Mouse (Mus musculus) heart, embryonic 11.5 days (tissue): ENCODE results near the gene Tcf12. TPM values are rescaled to one million over a fixed set of nuclear protein-coding genes. Genes with fewer than 3 reads are reported as not detected.

Experiments
- ATAC-seq: fragments of 200-750 bp; cut with Nextera tagmentation; replicated peaks from 2 replicates; pipeline ENCODE4 v1.8.0; 2017; ENCODE audit warnings: moderate library complexity; ENCODE audit not compliant: insufficient number of reproducible peaks, low FRiP score, low TSS enrichment
- H3K27ac ChIP-seq: fragments of 300-500 bp; sonication (generic); 2 replicates; pipeline ENCODE4 v1.5.1; 2014; ENCODE audit warnings: mild to moderate bottlenecking, low read depth, low read length
- H3K27me3 ChIP-seq: fragments of 300-500 bp; sonication (generic); 2 replicates; pipeline ENCODE4 v1.6.1; 2014; ENCODE audit warnings: mild to moderate bottlenecking, low read length, mixed read lengths; ENCODE audit not compliant: control insufficient read depth, insufficient read depth
- H3K36me3 ChIP-seq: fragments of 300-500 bp; sonication (generic); 2 replicates; pipeline ENCODE4 v1.6.1; 2014; ENCODE audit warnings: mild to moderate bottlenecking, low read length, moderate library complexity, mixed read lengths; ENCODE audit not compliant: control insufficient read depth, insufficient read depth
- H3K4me1 ChIP-seq: fragments of 300-500 bp; sonication (generic); 2 replicates; pipeline ENCODE4 v1.6.1; 2014; ENCODE audit warnings: low read length; ENCODE audit not compliant: control insufficient read depth, insufficient read depth
- H3K4me2 ChIP-seq: fragments of 300-500 bp; sonication (generic); 2 replicates; pipeline ENCODE4 v1.6.1; 2014; ENCODE audit warnings: mild to moderate bottlenecking, moderate library complexity
- H3K4me3 ChIP-seq: fragments of 300-500 bp; sonication (generic); 2 replicates; pipeline ENCODE4 v1.5.1; 2014; ENCODE audit warnings: low read depth, low read length
- H3K9ac ChIP-seq: fragments of 300-500 bp; sonication (generic); 2 replicates; pipeline ENCODE4 v1.6.1; 2014; ENCODE audit warnings: mild to moderate bottlenecking, low read depth, low read length, moderate library complexity
- H3K9me3 ChIP-seq: fragments of 300-500 bp; sonication (generic); replicated peaks from 2 replicates; pipeline ENCODE4 v1.6.1; 2016; ENCODE audit warnings: low read length; ENCODE audit not compliant: control insufficient read depth
- WGBS: fragments of 180-500 bp; shearing (Covaris S2); extraction: QIAGEN DNeasy Blood & Tissue Kit; methylation state at CpG from one replicate; pipeline ENCODE4 v1.1.7; 2014; ENCODE audit not compliant: insufficient replicate concordance; 5-methylcytosine and 5-hydroxymethylcytosine counted together
- polyA plus RNA-seq: library from polyadenylated mRNA; unstranded; fragments of >200 nt; fragmentation: Nextera tagmentation; extraction: Ambion mirVana; gene quantifications from 2 replicates; pipeline ENCODE4 v1.2.1, GENCODE M21; 2014

Gene Tcf12
- polyA plus RNA-seq, 1 experiment from 2014 or later = 51.8 TPM

- H3K4me3 ChIP-seq = no peak overlapping the region
- no peak overlapping the region for H3K27ac ChIP-seq
- no peak overlapping the region for H3K4me2 ChIP-seq
- no peaks in the 10 kb centered on the region for H3K27me3 ChIP-seq
- no peak overlapping the region for H3K9ac ChIP-seq
- 87% methylated on average over 3 of the region's 3 CpGs for WGBS
- 0 out of 2 replicates have a peak, but pooled peaks cover 3% of the 10 kb centered on the region for H3K4me1 ChIP-seq
- ATAC-seq = no peak
- H3K9me3 ChIP-seq = no peaks in the 10 kb centered on the region
- peaks cover 26% of the 10 kb centered on the region for H3K36me3 ChIP-seq
These were observed 263.3 kb downstream of the Tcf12 start for GRCm38 (mm10) chr9:71848392-71848791.

- Histone ChIP-seq H3K4me1 (0 out of 2 replicates have a peak, but pooled peaks cover 3% of the 10 kb centered on the region), H3K4me3 (no peak overlapping the region), H3K9me3 (no peaks in the 10 kb centered on the region), H3K27me3 (no peaks in the 10 kb centered on the region), H3K27ac (no peak overlapping the region), H3K4me2 (no peak overlapping the region), H3K36me3 (peaks cover 25% of the 10 kb centered on the region), H3K9ac (no peak overlapping the region)
- WGBS = 92% methylated on average over 9 of the region's 9 CpGs
- no peak for ATAC-seq
These were observed 263.8 kb downstream of the Tcf12 start for GRCm38 (mm10) chr9:71847921-71848320.

- 0 out of 2 replicates have a peak, but pooled peaks cover 3% of the 10 kb centered on the region for H3K4me1 ChIP-seq
- 92% methylated on average over 5 of the region's 5 CpGs for WGBS
- H3K9me3 ChIP-seq = no peaks in the 10 kb centered on the region
- H3K4me2 ChIP-seq = no peak overlapping the region
- no peak for ATAC-seq
- peaks cover 23% of the 10 kb centered on the region for H3K36me3 ChIP-seq
- H3K4me3 ChIP-seq = no peak overlapping the region
- no peaks in the 10 kb centered on the region for H3K27me3 ChIP-seq
- H3K9ac ChIP-seq = no peak overlapping the region
- H3K27ac ChIP-seq = no peak overlapping the region
These were observed 269.8 kb downstream of the Tcf12 start for GRCm38 (mm10) chr9:71841850-71842249.

GRCm38 (mm10) chr9:71837366-71837765 is 274.3 kb downstream of the Tcf12 start:
- Histone ChIP-seq H3K27me3 (no peaks in the 10 kb centered on the region), H3K27ac (no peak overlapping the region), H3K9me3 (no peaks in the 10 kb centered on the region), H3K4me1 (no peaks in the 10 kb centered on the region), H3K4me2 (no peak overlapping the region), H3K9ac (no peak overlapping the region), H3K4me3 (no peak overlapping the region), H3K36me3 (peaks cover 6% of the 10 kb centered on the region; the same call in 1 of the 2 replicates)
- ATAC-seq = no peak
- 79% methylated on average over 5 of the region's 5 CpGs for WGBS

GRCm38 (mm10) chr9:71836366-71836765 is 275.3 kb downstream of the Tcf12 start:
- no peak overlapping the region for H3K9ac ChIP-seq
- WGBS = 91% methylated on average over 1 of the region's 1 CpGs
- no peak for ATAC-seq

GRCm38 (mm10) chr9:71835203-71835815 is 276.4 kb downstream of the Tcf12 start:
- H3K4me1 ChIP-seq = no peaks in the 10 kb centered on the region
- 32% methylated on average over 2 of the region's 2 CpGs for WGBS
- H3K4me3 ChIP-seq = no peak overlapping the region
- H3K9me3 ChIP-seq = no peaks in the 10 kb centered on the region
- no peak overlapping the region for H3K4me2 ChIP-seq
- no peaks in the 10 kb centered on the region for H3K27me3 ChIP-seq
- no peak for ATAC-seq
- H3K27ac ChIP-seq = no peak overlapping the region
- no peaks in the 10 kb centered on the region for H3K36me3 ChIP-seq
- no peak overlapping the region for H3K9ac ChIP-seq

More at GRCm38 (mm10) chr9:71836366-71836765, 275.3 kb downstream of the Tcf12 start:
- H3K4me3 ChIP-seq = no peak overlapping the region
- no peaks in the 10 kb centered on the region for H3K9me3 ChIP-seq
- no peak overlapping the region for H3K27ac ChIP-seq
- H3K27me3 ChIP-seq = no peaks in the 10 kb centered on the region
- H3K4me1 ChIP-seq = no peaks in the 10 kb centered on the region
- no peak overlapping the region for H3K4me2 ChIP-seq
- no peaks in the 10 kb centered on the region for H3K36me3 ChIP-seq

GRCm38 (mm10) chr9:71834707-71835106 is 277.0 kb downstream of the Tcf12 start:
- Histone ChIP-seq H3K27me3 (no peaks in the 10 kb centered on the region), H3K36me3 (no peaks in the 10 kb centered on the region), H3K27ac (no peak overlapping the region), H3K4me2 (no peak overlapping the region), H3K4me1 (no peaks in the 10 kb centered on the region), H3K9ac (no peak overlapping the region), H3K9me3 (no peaks in the 10 kb centered on the region), H3K4me3 (no peak overlapping the region)
- no peak for ATAC-seq
- WGBS = 70% methylated on average over 4 of the region's 4 CpGs

GRCm38 (mm10) chr9:71831756-71832699 is 279.6 kb downstream of the Tcf12 start:
- no peaks in the 10 kb centered on the region for H3K9me3 ChIP-seq
- no peak overlapping the region for H3K9ac ChIP-seq
- ATAC-seq = no peak
- H3K27ac ChIP-seq = no peak overlapping the region
- H3K4me3 ChIP-seq = no peak overlapping the region
- no peaks in the 10 kb centered on the region for H3K36me3 ChIP-seq
- no peaks in the 10 kb centered on the region for H3K27me3 ChIP-seq
- 47% methylated on average over 26 of the region's 26 CpGs for WGBS
- H3K4me2 ChIP-seq = 0 out of 2 replicates have a peak overlapping the region, but pooled peaks have one; percentile 17
- H3K4me1 ChIP-seq = no peaks in the 10 kb centered on the region
